Mouse (Mus musculus) hindbrain, embryonic 12.5 days (tissue): ENCODE data around the gene Tsc22d4. TPM values are rescaled to one million over a fixed set of nuclear protein-coding genes. Genes with fewer than 3 reads are reported as not detected.
A peak's percentile ranks its signal among the peaks of the same experiment; 100 is the strongest.
"Not testable (repeated sequence)": the region's sequence is repeated elsewhere in the genome, so short reads cannot be mapped to it uniquely, and the experiment has no call there.

Experiments
- ATAC-seq: fragments of 200-750 bp; cut with Nextera tagmentation; 2 replicates; pipeline ENCODE4 v1.8.0; 2017; ENCODE audit warnings: moderate TSS enrichment; ENCODE audit not compliant: low FRiP score
- H3K27ac ChIP-seq: fragments of 300-500 bp; sonication (generic); 2 replicates; pipeline ENCODE4 v1.5.1; 2016; ENCODE audit warnings: mild to moderate bottlenecking
- H3K27me3 ChIP-seq: fragments of 300-500 bp; sonication (generic); 2 replicates; pipeline ENCODE4 v1.6.1; 2016; ENCODE audit warnings: mild to moderate bottlenecking
- H3K36me3 ChIP-seq: fragments of 300-500 bp; sonication (generic); 2 replicates; pipeline ENCODE4 v1.6.1; 2016; ENCODE audit warnings: mild to moderate bottlenecking
- H3K4me1 ChIP-seq: fragments of 300-500 bp; sonication (generic); 2 replicates; pipeline ENCODE4 v1.6.1; 2016
- H3K4me2 ChIP-seq: fragments of 300-500 bp; sonication (generic); replicated peaks from 2 replicates; pipeline ENCODE4 v1.6.1; 2016; ENCODE audit warnings: mild to moderate bottlenecking
- H3K4me3 ChIP-seq: fragments of 300-500 bp; sonication (generic); 2 replicates; pipeline ENCODE4 v1.5.1; 2016; ENCODE audit warnings: mild to moderate bottlenecking
- H3K9ac ChIP-seq: fragments of 300-500 bp; sonication (generic); 2 replicates; pipeline ENCODE4 v1.6.1; 2016; ENCODE audit warnings: mild to moderate bottlenecking, moderate library complexity
- H3K9me3 ChIP-seq: fragments of 300-500 bp; sonication (generic); replicated peaks from 2 replicates; pipeline ENCODE4 v1.6.1; 2016; ENCODE audit warnings: mild to moderate bottlenecking
- WGBS: fragments of 180-500 bp; shearing (Covaris S2); methylation state at CpG from one replicate; pipeline ENCODE4 v1.1.7; 2016; 5-methylcytosine and 5-hydroxymethylcytosine counted together
- polyA plus RNA-seq: library from polyadenylated mRNA; unstranded; fragments of >200 nt; fragmentation: Nextera tagmentation; extraction: Ambion mirVana; gene quantifications from 2 replicates; pipeline ENCODE4 v1.2.1, GENCODE M21; 2016

Tsc22d4 gene
- 81.8 and 82.9 TPM in 2 replicates for polyA plus RNA-seq

- ATAC-seq: peak; percentile 84
- Histone ChIP-seq H3K4me2 (peak within 1 kb of the TSS; percentile 97), H3K9me3 (no peaks in the 10 kb centered on the region), H3K27ac (peak within 1 kb of the TSS; percentile 96), H3K36me3 (no peaks in the 10 kb centered on the region), H3K4me1 (peaks cover 41% of the 10 kb centered on the region), H3K9ac (peak within 1 kb of the TSS; percentile 87), H3K4me3 (peak within 1 kb of the TSS; percentile 69), H3K27me3 (no peaks in the 10 kb centered on the region)
- WGBS: 5% methylated on average over 28 of the region's 28 CpGs
These were observed at the start of gene Tsc22d4 for GRCm38 (mm10) chr5:137745214-137746171. TSS of gene Tsc22d4 (plus strand) at chr5:137745730.

GRCm38 (mm10) chr5:137695930-137696329, 49.6 kb upstream of the Tsc22d4 start:
- no peaks in the 10 kb centered on the region for H3K9me3 ChIP-seq

GRCm38 (mm10) chr5:137699080-137699479, 46.5 kb upstream of the Tsc22d4 start:
- H3K36me3 ChIP-seq: no peaks in the 10 kb centered on the region
- 80% methylated on average over 3 of the region's 3 CpGs for WGBS
- no peaks in the 10 kb centered on the region for H3K27me3 ChIP-seq
- no peak overlapping the region for H3K9ac ChIP-seq
- H3K4me1 ChIP-seq: no peaks in the 10 kb centered on the region
- no peak for ATAC-seq
- no peak overlapping the region for H3K4me3 ChIP-seq
- H3K9me3 ChIP-seq: no peaks in the 10 kb centered on the region
- no peak overlapping the region for H3K27ac ChIP-seq
- H3K4me2 ChIP-seq: no peak overlapping the region

More at GRCm38 (mm10) chr5:137695930-137696329, 49.6 kb upstream of the Tsc22d4 start:
- Histone ChIP-seq H3K9ac (no peak overlapping the region), H3K4me3 (no peak overlapping the region), H3K27me3 (no peaks in the 10 kb centered on the region), H3K4me1 (no peaks in the 10 kb centered on the region), H3K4me2 (no peak overlapping the region), H3K27ac (no peak overlapping the region), H3K36me3 (no peaks in the 10 kb centered on the region)
- WGBS: 86% methylated on average over 4 of the region's 4 CpGs
- no peak for ATAC-seq

- Histone ChIP-seq H3K4me2 (no peak overlapping the region), H3K9me3 (no peaks in the 10 kb centered on the region), H3K27me3 (no peaks in the 10 kb centered on the region), H3K27ac (no peak overlapping the region), H3K36me3 (no peaks in the 10 kb centered on the region), H3K4me3 (no peak overlapping the region), H3K9ac (no peak overlapping the region), H3K4me1 (no peaks in the 10 kb centered on the region)
- ATAC-seq: no peak
- WGBS: 57% methylated on average over 2 of the region's 2 CpGs
These were observed 45.7 kb upstream of the Tsc22d4 start for GRCm38 (mm10) chr5:137699850-137700249.

- no peak overlapping the region for H3K4me2 ChIP-seq
- H3K27me3 ChIP-seq: no peaks in the 10 kb centered on the region
- H3K9ac ChIP-seq: no peak overlapping the region
- no peak overlapping the region for H3K4me3 ChIP-seq
- ATAC-seq: no peak
- no peak overlapping the region for H3K27ac ChIP-seq
- H3K4me1 ChIP-seq: peaks cover 3% of the 10 kb centered on the region; the same call in 1 of the 2 replicates
- WGBS: 68% methylated on average over 6 of the region's 6 CpGs
- H3K9me3 ChIP-seq: no peaks in the 10 kb centered on the region
- H3K36me3 ChIP-seq: no peaks in the 10 kb centered on the region
These were observed 40.3 kb upstream of the Tsc22d4 start for GRCm38 (mm10) chr5:137705242-137705641.

- Histone ChIP-seq H3K9me3 (no peaks in the 10 kb centered on the region), H3K4me2 (no peak overlapping the region), H3K9ac (no peak overlapping the region), H3K4me1 (peaks cover 3% of the 10 kb centered on the region; the same call in 1 of the 2 replicates), H3K27me3 (no peaks in the 10 kb centered on the region), H3K27ac (no peak overlapping the region), H3K36me3 (no peaks in the 10 kb centered on the region), H3K4me3 (no peak overlapping the region)
- no peak for ATAC-seq
- 74% methylated on average over 12 of the region's 12 CpGs for WGBS
These were observed 38.5 kb upstream of the Tsc22d4 start for GRCm38 (mm10) chr5:137706913-137707633.

- no peak overlapping the region for H3K4me2 ChIP-seq
- H3K9me3 ChIP-seq: no peaks in the 10 kb centered on the region
- no peak overlapping the region for H3K27ac ChIP-seq
- H3K36me3 ChIP-seq: no peaks in the 10 kb centered on the region
- no peak overlapping the region for H3K4me3 ChIP-seq
- no peaks in the 10 kb centered on the region for H3K4me1 ChIP-seq
- no peak for ATAC-seq
- WGBS: 89% methylated on average over 5 of the region's 5 CpGs
- H3K27me3 ChIP-seq: no peaks in the 10 kb centered on the region
- H3K9ac ChIP-seq: no peak overlapping the region
These were observed 32.1 kb upstream of the Tsc22d4 start for GRCm38 (mm10) chr5:137713454-137713853.

GRCm38 (mm10) chr5:137715685-137716084, 29.8 kb upstream of the Tsc22d4 start:
- no peaks in the 10 kb centered on the region for H3K27me3 ChIP-seq
- no peaks in the 10 kb centered on the region for H3K9me3 ChIP-seq
- H3K9ac ChIP-seq: no peak overlapping the region
- no peak overlapping the region for H3K4me3 ChIP-seq
- H3K36me3 ChIP-seq: no peaks in the 10 kb centered on the region
- WGBS: 82% methylated on average over 8 of the region's 8 CpGs
- peaks cover 2% of the 10 kb centered on the region for H3K4me1 ChIP-seq
- no peak for ATAC-seq
- no peak overlapping the region for H3K27ac ChIP-seq
- H3K4me2 ChIP-seq: no peak overlapping the region

- H3K4me2 ChIP-seq: no peak overlapping the region
- H3K9ac ChIP-seq: no peak overlapping the region
- no peak overlapping the region for H3K4me3 ChIP-seq
- no peaks in the 10 kb centered on the region for H3K36me3 ChIP-seq
- 68% methylated on average over 8 of the region's 8 CpGs for WGBS
- ATAC-seq: no peak
- no peaks in the 10 kb centered on the region for H3K9me3 ChIP-seq
- H3K27ac ChIP-seq: no peak overlapping the region
- no peaks in the 10 kb centered on the region for H3K27me3 ChIP-seq
- H3K4me1 ChIP-seq: peaks cover 3% of the 10 kb centered on the region
These were observed 27.3 kb upstream of the Tsc22d4 start for GRCm38 (mm10) chr5:137718020-137718790.

- no peak for ATAC-seq
- WGBS: 88% methylated on average over 6 of the region's 6 CpGs
These were observed 26.4 kb upstream of the Tsc22d4 start for GRCm38 (mm10) chr5:137719088-137719487.

GRCm38 (mm10) chr5:137720558-137721164, 24.9 kb upstream of the Tsc22d4 start:
- not testable (repeated sequence) for H3K36me3 ChIP-seq, H3K4me3 ChIP-seq, H3K27me3 ChIP-seq, H3K27ac ChIP-seq, H3K9ac ChIP-seq, H3K9me3 ChIP-seq, H3K4me1 ChIP-seq, ATAC-seq
- peak overlapping the region; percentile 38 for H3K4me2 ChIP-seq
- WGBS: 23% methylated on average over 9 of the region's 16 CpGs

More at GRCm38 (mm10) chr5:137719088-137719487, 26.4 kb upstream of the Tsc22d4 start:
- H3K36me3 ChIP-seq: no peaks in the 10 kb centered on the region
- no peak overlapping the region for H3K9ac ChIP-seq
- H3K4me2 ChIP-seq: no peak overlapping the region
- no peaks in the 10 kb centered on the region for H3K9me3 ChIP-seq
- no peak overlapping the region for H3K4me3 ChIP-seq
- no peaks in the 10 kb centered on the region for H3K27me3 ChIP-seq
- no peak overlapping the region for H3K27ac ChIP-seq
- H3K4me1 ChIP-seq: peaks cover 3% of the 10 kb centered on the region
